Mouse (Mus musculus) T-helper 17 cell (primary cell): ENCODE results near the gene Cxcl12.

Experiments
- in situ Hi-C, 2 experiments: fragments of 300-600 bp; cut with MboI, MseI; formaldehyde crosslinking; loops; 1 replicate in 1 of 2; 2 replicates in 1 of 2; pipeline ENCODE4 v1.15.1; 2025; ENCODE audit warnings: high pct_unique_total_duplicates in 2 of 2

Cxcl12 gene

DNA sequence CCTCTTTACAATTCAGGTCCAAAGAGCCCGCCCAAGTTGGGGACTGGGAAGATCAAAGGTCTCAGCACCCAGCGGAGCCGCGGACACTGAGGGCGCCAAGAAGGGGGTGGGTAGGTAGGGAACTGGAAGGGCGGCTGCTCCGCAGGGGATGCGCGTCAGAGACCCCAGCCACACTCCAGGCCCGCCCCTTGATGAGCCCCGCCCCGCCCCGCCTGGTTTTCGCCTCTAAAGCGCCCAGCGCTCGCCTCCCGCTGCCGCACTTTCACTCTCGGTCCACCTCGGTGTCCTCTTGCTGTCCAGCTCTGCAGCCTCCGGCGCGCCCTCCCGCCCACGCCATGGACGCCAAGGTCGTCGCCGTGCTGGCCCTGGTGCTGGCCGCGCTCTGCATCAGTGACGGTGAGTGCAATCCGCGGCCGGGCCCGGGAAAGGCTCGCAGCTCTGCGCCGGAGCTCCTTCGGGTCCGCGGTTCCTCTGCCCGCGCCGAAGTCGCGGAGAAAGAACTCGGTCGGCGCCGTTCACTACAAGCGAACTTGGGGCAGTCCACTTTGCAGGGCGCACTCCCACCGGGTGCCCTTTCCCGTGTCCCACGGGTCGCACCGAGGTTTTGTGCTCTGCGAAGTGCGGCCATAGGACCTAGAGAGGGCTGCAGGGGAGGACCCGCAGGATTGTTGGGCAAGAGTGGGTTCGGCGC, at the start of gene Cxcl12:
Gene Cxcl12 (plus strand): TSS at position 215 of the 691 bp plus-strand sequence.
- in situ Hi-C loops, result loop anchor here in 1 of 2 experiments (25.0 kb wide), 1 partner anchor 869 kb away; no protein-coding TSS in a partner anchor

DNA sequence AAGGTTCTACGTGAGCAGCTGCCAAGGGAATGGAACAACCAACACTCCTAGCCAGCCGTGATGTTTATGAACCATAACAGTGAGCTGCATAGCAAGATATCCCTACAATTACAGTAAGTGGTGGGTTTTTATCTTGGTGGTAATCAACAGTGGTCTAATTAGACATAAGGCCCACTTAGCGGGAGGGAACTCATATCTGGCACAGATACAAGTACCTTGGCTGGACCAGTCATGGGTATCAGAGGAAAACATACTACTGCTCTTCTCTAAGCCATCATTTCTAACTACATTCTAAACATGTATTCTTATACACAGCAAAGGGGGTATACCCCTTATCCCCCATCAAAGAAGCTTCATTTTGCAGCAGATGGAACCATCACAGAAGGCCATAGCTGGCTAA, 46.3 kb upstream of the Cxcl12 start:
- in situ Hi-C loops, result no loop called here

DNA sequence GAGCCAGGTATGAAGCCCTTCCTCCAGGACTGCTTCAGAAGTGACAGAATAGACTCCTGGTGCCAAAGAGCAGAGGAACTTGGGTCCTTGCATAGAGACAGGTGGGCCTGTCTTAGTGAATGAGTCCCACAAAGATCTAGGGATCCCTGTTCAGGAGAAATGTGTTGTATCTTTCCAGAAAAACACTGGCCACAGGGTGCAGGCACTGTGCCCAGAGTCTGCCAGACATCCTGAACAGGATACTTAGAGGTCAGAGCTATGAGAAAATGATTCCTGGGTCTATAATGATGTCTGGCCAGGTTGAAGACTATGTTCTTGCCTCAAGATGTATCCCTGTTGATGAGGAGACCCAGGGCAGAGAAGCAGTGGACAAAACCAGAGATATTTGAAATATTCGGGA, 42.0 kb upstream of the Cxcl12 start:
- in situ Hi-C loops, result no loop called here

DNA sequence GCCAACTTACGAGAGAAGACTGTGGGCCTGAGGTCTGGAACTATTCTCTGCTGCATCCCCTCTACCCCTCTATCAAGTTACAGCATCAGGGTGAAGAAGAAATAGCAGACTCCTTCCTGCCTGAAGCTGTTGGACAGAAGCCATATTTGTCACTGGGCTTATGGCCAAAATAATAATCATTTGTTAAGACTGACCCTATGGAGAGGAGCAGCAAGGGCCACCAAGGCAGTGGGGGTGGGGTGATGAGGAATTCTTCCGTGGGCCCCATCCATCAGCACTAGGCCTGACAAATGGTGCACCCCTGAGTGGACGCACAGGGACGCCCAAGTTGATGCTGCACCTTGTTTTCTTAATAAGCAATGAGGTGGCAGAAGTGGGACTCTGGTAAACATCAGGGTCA, 38.9 kb upstream of the Cxcl12 start:
- in situ Hi-C loops, result no loop called here

DNA sequence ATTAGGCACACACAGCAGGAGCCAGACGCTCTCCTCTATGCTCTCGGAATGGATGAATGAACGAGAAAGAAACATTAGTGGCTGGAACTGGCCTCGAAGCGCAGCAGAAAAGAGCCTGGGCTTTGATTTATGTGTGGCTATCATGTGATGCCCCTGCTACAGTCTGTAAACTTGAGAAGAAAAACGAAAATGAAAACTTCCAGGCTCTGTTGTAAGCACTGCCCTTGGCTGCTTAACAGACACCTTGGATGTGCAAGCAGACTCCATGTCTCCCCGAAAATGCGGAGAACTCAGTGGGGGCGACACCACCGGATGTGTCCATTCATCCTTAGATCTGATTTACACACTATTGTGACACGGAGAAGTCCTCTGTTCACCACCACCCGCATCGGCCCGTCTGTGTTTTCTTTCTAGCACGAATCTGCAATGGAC, 37.6 kb upstream of the Cxcl12 start:
- in situ Hi-C loops, result no loop called here

DNA sequence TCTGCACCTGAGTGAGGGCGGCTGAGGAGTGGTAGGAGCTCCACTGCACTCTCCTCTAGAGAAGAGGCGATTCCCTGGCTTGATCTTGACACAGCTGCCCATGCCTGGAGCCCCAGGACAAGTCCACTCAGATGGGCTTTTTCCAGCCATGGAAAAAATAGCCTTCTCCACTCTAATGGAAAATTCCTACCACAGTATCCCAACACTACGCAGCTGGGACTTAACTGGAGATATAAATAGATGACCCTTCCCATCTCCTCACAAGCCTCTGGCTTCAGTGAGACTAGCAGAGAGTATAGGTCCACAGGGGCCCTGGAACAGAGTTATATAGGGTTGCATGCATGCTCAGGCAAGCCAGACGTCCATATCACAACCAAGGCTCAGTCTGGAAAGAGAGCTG, 33.8 kb upstream of the Cxcl12 start:
- in situ Hi-C loops, result no loop called here

DNA sequence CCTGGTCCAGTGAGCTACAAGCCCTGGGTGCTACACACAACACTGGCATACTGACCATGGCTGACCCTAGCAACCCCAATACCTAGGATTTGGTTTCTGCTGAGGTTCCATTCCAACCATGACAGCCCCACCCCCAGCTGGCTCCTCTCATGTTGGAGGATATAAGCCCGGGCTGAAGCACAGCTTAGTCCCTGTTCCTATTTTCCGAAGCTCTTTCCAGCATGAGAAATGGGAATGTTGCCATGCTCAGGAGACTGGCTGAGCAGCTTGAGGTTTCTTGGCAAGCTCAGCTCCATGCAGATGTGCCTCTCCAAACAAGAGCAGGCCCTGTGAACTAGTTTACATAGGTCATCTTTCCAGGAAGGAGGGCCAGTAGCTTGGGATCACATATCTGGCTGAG, 30.6 kb upstream of the Cxcl12 start:
- in situ Hi-C loops, result no loop called here

DNA sequence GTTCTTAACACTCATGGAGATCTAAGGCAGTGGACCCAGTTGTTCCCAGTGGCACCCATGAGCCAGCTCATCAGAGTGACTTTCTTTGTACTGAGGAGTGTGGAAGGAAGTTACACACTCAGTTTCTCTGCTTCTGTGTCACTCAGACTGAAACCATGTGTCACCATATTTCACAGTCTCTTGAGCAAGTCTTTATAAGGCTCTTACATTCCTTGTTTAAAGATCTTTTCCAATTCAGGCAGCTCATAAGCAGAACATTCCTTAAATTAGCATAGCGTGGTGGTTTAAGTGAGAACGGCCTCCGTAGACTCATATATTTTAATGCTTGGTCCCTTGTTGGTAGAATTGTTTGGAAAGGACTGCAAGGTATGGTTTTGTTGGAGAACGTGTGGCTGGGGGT, 27.4 kb upstream of the Cxcl12 start:
- in situ Hi-C loops, result no loop called here

DNA sequence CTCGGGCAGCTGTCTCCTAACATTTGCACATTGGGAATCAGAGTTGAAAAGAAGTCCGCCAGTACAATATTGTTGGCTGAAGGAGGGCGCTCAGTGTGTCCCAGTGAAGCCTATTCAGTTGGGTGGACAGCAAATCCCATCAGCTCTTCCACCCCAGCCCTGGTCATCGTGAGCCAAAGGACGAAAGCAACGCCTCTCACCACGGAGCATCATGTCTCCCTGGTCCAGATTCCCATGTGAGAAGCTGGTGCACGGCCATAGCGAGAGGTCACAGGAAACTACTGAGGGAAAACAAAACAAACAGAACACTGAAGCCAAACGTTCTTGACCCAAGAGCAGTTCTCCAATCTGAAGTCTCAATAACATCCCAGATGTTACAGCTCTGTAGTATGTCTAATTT, 21.4 kb upstream of the Cxcl12 start:
- in situ Hi-C loops, result no loop called here

DNA sequence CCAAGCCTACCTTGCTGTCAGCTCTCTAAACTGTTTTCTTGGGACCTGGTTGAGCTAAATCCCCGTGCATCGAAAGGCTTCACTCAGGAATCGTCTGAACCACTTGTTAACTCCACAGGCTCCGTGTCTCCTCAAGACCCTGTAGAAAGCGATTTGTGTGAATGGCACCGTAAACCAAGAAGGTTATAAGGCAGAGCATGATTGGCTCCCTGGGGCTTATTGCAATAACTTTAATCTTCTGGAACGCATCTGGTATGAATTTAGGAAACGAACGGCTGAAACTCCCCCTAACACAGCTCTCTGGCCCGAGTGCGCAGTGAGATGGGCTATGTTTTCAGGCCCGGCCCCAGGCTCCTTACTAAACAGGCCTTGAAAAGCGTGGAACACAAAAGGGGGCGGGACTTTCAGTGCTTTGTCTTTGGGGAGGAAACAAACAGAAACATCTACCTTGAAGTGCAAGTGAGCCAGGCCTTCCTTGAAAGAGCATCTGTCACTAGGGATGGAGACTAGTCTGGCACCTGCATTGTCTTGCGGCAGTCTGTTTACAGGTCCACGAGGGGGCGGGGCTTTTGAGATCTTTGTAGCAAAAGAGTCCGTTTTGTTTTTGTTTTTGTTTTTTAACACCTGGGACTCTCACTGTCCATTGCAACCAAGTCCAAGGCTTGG, 16.7 kb upstream of the Cxcl12 start:
- in situ Hi-C loops, result loop anchor here in 1 of 2 experiments (25.0 kb wide), 1 partner anchor 886 kb away; no protein-coding TSS in a partner anchor

DNA sequence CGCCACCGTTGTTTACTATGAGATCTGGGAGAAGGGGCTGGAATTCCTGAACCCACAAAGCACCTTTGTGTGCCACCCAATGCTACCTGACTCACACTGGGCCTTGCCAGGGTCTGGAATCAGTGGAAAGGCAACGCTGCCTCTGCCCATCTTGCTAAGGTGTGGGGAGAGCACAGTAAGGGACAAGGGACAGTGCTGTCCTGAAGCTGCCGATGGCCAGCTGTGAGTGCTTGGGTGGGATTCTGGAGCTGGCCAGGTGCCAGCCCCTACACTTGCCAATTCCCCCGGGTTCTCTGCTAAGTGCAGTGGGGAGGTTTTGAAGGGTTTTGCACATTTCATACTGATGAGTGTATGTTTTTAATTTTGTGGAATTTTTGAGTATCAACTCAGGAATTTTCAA, 15.3 kb upstream of the Cxcl12 start:
- in situ Hi-C loops, result loop anchor here in 1 of 2 experiments (25.0 kb wide), 1 partner anchor 884 kb away; no protein-coding TSS in a partner anchor

DNA sequence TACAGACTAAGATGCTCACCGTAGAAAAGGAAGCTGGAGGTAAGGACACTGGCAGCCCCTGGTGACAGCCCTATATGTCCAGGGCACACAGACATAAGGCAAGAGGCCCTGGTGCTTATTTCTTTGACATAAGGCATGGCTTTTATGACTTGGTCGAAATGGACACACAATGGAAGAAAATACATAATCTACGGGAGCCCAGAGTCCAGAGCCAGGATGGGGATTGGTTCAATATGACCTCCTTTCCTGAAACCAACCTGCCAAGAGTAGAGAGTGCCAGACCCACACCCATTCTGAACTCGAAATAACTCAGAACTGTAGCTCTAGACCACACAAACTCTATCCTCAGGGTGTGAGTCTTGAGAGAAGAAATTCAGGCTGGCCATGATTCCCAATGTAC, 11.5 kb upstream of the Cxcl12 start:
- in situ Hi-C loops, result loop anchor here in 1 of 2 experiments (25.0 kb wide), 1 partner anchor 880 kb away; no protein-coding TSS in a partner anchor

DNA sequence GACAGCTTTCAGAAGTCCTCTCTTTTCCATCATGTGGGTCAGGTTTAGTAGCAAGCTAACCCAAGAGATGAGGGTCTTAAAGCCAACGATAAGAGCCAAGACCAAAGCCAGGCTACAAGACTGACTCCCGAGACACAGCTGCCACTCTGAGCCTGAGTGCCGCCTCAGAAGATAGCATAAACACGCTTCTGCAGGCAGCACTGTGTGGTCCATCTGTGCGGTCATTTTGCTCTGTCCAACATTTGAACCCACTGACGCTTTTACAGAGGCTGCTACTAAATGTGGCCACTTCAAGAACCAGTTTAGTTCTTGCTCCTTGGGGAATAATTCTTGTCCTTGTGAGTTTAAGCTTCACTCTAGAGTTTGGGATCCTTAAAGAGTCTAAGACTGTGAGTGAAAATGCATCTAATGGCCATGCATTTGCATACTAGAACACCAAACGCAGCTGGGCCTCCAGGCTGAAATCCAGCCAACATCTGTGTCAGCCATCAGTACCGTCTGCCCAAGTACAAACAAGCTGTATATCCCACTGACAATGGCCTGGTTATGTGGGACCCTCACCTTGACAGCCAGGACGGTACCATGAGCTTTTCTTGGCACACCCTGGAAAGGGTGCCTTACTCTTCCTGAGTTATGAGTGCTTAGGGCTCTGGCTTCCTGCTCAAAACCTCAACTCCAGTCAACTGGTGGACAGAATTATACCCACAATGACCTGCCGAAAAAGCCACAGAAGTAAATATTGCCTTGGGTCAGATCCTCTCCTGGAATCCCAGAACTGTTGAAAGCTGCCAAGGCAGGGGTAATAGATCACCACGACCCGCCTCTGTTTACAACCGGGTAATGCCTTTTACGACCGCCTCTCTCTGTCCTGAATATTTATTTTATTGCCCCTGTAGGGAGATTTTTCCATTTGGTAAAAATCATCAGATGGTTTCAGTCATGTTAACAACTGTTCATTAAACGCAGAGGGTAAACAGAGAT, 8.3 kb upstream of the Cxcl12 start:
- in situ Hi-C loops, result loop anchor here (5.0 to 25.0 kb wide), 2 partner anchors 662 to 877 kb away; no protein-coding TSS in a partner anchor

DNA sequence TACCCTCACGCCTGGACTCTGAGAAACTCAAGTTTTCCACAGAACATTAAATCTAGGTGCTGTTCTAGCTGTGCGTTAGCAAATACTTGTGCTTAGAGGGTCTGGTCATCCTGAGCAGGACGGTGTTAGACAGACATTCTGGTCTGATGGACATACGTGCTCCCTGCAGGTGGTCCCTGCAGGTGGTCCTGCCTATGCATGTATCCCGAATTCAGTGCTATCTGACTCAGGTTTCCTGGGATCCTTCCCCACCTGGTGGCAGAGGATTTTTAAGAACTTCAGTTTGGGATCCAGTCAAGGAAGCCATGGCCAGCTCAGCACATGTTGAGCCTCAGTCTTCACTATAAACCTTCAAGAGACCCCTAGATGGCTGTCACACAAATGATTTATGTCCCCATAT, 4.8 kb upstream of the Cxcl12 start:
- in situ Hi-C loops, result loop anchor here (5.0 to 25.0 kb wide), 2 partner anchors 659 to 874 kb away; no protein-coding TSS in a partner anchor

DNA sequence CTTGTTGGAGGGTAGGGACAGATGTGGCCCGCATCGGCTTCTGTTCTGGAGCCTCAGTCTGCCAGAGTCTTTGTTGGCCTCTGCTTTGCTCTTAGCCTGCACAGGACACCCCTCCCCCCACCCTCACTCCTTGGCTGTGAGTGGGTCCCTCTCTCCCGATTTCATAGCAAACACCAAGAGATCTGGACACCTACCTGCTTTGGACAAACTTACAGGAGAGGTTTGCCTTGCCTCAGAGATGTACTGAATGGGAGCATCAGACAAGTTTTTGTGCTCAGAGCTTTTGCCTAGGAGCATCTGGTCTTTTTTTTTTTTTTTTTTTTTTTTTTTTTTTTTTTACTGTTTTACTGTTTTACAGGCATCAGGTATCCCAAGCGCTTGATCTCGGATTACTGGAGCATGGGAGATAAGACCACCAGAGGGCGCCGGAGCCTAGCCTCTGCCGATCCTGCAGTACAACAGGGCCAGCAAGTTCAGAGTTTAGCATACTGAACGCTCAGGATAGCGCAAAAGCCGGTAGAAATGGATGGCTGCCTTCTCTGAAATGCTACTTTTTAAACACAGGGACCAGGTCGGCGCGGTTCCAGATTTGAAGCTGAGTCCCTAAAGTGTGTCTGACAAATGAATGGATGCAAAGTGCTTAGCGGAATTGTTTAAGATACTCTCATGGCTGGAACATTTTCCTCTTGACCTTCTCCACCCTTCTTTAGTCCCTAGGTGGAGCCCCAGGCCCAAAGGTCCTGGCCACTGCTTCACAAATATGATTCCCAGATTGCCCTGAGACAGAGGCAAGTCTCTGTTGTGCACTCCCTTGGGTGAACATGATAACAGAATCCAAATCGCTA, 1.5 kb upstream of the Cxcl12 start:
- in situ Hi-C loops, result loop anchor here in 1 of 2 experiments (25.0 kb wide), 1 partner anchor 870 kb away; no protein-coding TSS in a partner anchor

DNA sequence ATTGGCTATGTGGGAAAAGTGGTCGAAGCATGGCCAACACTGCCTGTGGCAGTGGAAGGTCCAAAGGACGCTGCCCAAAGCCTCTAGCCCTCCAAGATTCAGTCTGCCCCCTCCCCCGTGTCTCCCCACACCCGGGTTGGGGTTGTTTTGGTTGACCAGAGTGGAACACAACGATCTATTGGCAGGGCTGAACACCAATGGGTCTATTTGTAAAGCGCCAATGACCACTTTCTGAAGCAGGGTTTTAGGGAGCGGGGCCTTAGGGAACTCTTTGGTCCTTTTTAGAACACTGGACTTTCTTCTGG, 957 bp upstream of the Cxcl12 start:
- in situ Hi-C loops, result loop anchor here in 1 of 2 experiments (25.0 kb wide), 1 partner anchor 870 kb away; no protein-coding TSS in a partner anchor

DNA sequence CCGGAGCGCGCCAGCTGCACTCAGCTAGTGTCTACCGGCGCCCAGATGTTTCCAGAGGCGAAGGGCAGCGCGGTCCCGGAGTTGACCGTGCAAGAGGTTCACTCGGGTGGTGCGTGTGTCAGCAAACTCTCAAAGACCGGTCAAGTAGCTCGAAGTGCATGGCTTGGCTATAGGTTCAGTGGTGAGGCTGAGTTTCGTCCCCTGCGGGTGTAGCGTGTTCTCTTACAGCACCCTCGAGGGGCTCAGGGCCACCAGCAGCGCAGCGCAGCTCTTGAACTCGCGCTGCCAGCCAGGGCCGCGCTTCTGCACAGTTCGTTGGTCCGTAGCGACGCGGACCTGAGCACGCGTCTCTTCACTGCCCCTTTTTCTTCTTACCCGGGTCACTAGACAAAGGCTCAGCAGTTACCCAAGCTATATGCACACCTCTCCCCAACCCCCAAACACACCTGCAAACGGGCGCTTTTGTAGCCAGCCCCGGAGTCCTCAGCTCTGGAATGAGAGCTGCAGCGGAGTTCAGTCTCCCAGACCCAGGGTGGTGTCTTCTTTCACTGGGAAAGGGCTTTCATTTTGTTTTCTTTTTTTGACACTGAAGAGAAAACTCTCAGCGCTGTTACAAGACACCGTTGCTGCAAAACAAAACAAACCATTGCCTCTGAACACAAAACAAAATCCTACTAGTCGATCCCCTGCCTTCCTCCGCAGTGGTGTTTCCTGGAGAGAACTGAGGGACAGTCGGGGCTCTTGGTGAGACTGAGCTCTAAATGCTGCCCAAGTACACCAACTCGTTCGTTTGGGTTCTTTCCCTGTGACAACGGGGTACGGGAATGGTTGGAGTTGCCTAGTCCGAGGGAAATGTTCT, 945 bp downstream of the Cxcl12 start:
- in situ Hi-C loops, result loop anchor here in 1 of 2 experiments (25.0 kb wide), 1 partner anchor 868 kb away; no protein-coding TSS in a partner anchor

DNA sequence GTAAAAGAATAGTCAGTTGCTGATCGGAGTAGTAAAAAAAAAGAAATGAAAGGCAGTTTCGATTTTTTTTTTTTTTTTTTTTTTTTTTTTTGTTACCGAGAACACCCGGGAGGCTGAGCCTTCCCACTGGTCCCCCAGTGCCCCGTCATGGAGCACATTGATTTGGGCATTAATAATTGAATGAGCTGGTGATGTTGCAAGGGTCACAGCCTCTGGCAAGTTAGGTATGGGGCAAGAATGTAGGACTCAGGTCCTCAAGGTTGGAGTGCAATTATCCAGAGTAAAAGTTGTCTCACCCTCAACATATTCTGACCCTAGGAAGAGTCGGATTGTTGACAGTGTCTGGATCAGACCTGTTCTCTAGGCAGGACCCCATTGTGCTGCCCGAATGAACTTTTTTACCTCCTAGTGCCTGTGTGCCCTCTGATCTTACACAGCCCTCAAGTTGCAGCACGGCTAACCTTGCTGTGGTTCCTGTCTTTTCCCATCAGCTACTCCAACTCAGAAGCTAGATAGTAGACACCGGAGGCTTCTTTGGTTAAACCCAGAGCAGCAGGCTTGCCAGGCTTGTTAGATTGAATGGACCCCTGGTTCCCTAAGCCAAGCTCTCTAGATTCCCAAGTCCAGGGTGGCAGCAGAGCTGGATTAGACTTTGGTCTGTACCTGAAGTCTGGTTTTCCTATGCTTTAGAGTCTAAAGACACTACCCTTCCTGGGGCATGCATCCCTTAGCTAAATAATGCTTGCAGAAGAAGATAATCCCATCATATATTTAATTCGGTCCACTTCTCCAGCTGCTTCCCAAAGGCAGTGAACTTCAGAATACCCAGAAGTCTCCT, 1.8 kb downstream of the Cxcl12 start:
- in situ Hi-C loops, result loop anchor here in 1 of 2 experiments (5.0 to 25.0 kb wide), 2 partner anchors 652 to 867 kb away; no protein-coding TSS in a partner anchor
